Mouse (Mus musculus) gastrocnemius, postnatal 4 days (tissue): ENCODE data around the gene Degs2. TPM values are rescaled to one million over a fixed set of nuclear protein-coding genes. Genes with fewer than 3 reads are reported as not detected.

Source experiments
- DNase-seq, 2 experiments: peaks; one replicate each; pipeline ENCODE4 v3.0.0; 2021 to 2022; ENCODE audit warnings: low spot score in 2 of 2, mixed read lengths in 2 of 2
- microRNA-seq: library from miRNA; unstranded; fragments of <30 nt; microRNA quantifications from one replicate; pipeline ENCODE4 v1.2.0, GENCODE M21; 2021
- total RNA-seq, 2 experiments: library from RNA; stranded (reverse); gene quantifications; 2 replicates each; pipeline ENCODE4 v1.2.3; 2021

Gene Degs2
- total RNA-seq, 2 experiments from 2014 or later = not detected

DNA sequence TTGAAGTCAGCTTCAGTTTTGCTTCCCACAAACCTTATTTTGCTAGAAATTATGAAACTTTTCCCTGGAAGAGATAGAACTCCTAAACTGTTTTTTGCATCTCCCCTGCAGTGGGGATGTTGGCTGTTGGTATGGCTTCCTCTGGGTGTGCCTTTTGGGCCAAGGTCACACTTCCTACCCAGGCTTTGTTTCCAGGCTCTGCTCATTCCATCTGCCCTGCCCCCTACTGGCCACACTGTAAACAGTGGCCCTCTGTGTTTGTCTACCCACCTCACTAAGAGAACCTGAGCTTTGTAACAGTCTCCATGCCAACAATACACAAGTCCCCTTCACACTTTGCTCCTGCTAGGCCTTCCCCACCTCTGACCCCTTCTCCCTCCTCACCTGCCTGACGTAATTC is 44.8 kb downstream of the Degs2 start:
- DNase-seq = peak in 1 of 2 experiments; percentile 29

DNA sequence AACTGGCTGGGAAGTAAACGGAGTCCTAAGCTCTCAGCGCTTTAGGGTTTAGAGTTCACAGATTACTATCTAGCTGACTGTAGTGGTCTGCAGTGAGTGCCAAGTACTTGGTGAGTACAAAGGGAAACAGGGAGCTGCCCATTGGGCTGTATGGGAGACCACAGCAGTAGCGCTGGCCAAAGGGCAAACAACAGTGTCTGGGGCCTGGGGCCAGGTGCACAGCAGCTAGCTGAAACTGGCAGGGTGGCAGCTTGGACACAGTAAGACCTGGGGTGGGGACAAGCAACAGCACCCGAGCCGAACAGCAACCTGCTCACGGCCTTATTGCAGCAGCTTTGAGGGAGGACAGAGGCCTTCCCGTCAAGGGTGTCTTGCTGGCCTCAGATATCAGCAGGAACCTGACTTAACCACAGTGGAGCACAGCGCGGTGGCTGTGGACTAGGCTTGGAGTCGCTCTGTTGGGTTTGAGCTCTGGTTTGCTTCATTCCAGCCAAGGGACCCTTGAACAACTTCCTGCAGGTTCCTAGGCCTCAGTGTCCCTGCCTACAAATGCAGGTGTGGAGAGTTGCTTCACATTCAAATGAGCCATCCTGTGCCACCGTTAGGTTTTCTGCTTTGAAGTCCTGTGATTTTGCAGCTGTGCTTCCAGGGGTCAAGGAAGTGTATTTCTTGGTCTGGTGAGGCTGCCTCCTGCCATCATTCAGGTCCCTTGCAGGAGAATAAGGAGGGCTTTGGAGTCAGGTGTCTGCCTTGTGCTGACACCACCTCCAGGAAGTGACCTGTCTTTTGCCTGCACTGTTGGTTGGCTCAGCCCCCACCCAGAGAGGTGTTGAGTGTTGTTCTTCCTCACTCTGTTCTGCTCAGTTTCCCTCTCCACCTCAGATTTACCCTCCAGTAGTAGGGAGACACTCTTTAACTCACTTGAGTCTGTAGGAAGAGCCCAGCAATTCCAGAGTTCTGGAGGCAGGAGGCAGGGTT is 48.5 kb downstream of the Degs2 start:
- DNase-seq = no peak

DNA sequence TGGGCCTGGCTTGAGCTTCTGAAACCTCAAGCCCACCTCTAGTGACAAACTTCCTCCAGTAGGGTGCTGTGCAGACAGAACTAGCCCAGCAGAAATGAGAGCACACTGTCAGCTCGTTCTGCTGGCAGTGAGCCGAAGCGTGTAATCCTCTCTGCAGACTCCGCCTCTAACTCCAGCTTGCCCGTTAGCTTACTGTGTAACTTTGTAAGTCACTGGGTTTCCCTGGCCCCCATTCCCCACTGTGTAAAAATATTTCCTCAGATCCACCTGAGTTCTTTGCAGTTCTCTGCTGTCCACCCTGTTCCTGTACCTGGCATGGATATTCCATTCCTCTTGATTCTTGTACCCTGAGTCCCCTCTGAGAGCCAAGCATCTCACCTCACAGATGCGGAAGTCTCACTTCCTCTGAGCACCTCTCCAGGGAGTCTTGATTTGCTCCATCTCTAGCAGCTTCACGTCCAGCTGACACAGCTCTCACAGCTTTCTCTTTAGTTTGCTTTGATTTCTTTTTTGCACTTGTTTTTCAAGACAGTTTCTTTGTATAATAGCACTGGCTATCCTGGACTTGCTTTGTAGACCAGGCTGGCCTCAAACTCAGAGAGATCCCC is 51.0 kb downstream of the Degs2 start:
- peak in 1 of 2 experiments; percentile 58 for DNase-seq

DNA sequence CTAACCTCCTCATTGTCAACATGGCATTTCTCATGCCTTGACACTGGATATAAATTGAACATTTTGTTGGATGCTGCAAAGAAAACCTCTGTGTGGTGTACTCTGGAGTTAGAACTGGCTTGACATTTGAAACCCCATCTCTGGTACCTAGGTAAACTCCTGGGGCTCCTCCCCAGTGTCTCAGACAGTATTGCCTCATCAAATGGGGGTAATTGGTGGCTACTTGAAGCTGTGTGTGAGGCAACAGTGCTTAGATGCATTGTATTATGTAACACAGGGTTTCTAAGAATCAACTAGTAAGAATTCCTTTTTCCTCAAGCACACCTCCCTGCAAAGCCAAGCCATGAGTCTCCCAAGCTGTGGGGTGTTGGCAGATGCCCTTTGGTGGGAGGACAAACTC is 54.3 kb downstream of the Degs2 start:
- DNase-seq = no peak

DNA sequence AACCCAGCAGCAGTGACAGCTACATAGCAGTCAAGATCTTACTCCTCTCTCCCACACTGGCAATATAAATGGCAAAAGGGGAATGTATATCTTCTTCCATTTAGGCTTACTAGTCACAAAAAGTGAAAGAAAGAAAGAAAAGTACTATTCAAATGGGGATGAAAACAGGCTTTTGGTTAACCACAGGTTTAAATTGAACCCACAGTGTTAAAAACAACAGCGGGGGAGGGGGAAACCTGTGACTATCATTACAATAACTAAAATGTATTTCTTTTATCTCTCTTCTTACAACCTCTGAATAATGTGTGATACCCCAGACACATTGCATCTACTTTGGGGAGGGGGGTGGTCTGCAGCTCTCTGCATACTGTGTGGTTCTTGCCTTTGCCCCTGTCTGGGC is 55.9 kb downstream of the Degs2 start:
- no peak for DNase-seq

DNA sequence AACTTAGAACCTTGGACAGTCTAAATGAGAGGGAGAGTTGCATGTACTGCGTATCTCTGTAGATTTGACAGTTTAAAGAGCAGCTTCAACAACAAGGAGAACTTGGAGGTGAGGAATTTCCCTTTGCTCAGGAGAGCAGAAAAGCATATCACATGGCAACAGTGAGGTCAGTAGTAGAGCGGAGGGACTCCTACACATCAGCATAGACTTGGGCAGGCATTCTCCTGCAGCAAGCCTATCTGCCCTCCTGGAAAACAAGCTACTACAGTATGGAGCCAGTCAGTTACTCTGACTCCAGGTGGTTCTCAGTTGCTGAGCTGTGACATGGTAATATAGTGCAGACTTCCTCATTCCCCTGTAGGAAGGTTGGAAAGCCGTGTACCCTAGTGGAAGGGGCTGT is 60.1 kb downstream of the Degs2 start:
- DNase-seq = no peak

DNA sequence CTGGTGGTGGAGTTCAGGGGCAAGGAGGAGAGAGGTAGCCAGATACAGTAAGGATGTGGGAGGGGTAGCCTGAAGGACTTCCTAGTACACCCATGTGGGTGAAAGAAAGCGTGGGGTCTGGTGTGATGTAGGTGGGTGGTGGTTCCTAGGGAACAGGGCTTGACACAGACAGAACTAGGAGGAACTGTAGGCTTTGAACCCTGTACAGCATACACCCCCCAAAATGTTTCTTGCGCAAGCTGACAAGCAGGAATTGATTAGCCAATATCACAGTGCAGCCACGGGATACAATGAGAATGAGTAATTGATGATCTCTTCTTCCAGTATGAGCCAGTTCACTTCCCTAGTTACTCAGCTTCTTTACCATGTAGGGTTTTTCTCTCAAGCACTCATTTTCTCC is 63.0 kb downstream of the Degs2 start:
- DNase-seq = no peak

DNA sequence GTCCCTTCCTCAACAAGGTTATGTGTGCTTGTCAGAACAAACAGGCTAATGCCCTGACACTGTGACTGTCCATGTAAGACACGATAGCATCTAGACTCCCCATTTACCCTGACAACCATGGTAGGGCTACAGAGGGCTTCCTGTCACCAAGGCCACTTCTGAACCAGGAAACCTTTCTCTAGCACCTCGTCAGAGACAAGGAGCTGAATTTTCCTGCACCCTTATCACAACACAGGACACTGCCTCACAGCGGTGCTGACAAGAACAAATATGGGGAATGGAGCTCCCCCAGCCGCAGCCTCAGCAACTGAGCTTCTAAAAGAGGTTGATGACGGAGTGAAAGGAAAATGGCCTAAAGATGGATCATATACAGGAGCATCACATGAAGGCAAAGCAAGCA is 64.7 kb downstream of the Degs2 start:
- DNase-seq = no peak

DNA sequence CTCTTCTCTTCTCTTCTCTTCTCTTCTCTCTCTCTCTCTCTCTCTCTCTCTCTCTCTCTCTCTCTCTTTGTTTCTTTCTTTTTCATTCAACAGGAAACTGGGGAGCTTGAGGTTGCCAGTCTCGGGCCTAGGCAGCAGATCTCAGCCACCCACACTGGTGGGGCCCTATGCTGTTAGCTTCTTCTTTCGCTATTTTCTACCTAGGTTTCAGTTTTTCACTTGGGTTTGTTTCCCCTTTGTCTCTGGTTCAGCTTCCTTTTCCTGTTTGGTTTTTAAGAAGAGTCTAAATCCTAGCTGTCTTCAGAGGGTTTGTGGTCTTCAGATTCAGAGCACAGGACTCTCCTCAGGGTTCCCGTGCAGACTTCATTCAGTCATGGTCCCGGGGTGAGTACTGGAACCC is 66.6 kb downstream of the Degs2 start:
- DNase-seq = no peak

DNA sequence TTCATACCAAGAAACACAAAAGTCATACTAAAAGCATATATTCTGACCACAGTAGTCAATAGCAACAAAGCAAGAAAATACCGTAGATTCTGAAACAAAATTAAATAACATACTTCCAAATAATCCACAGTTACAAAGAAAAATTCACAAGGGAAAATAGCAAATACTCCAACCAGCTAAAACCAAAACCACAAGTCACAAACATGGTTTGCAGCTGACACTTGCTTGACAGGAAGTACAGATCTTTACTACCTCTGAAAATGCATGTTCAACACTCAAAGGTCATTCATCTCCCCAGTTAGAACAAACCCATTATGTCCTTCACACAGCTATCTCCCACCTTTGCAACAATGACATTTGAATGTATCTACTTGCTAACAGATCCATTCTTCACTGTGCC is 68.1 kb downstream of the Degs2 start:
- no peak for DNase-seq

DNA sequence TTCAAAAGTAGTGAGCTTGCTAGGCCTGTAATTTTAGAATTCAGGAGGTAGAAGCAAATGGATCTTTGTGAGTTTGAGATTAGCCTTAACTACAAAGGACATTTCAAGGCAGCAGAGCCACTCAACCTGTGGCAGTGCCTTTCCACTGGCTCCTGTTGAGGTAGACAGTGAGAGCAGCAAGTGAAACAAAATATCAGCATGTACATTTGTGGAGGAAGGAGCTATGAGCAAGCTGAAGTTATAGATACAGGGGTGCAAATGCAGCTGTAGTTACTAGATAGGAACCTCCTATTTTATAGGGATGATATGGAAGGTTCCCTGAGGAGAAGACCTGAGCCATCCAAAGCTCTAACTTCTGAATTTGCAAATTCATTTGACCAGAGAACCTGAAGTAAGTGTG is 69.6 kb downstream of the Degs2 start:
- DNase-seq = no peak

DNA sequence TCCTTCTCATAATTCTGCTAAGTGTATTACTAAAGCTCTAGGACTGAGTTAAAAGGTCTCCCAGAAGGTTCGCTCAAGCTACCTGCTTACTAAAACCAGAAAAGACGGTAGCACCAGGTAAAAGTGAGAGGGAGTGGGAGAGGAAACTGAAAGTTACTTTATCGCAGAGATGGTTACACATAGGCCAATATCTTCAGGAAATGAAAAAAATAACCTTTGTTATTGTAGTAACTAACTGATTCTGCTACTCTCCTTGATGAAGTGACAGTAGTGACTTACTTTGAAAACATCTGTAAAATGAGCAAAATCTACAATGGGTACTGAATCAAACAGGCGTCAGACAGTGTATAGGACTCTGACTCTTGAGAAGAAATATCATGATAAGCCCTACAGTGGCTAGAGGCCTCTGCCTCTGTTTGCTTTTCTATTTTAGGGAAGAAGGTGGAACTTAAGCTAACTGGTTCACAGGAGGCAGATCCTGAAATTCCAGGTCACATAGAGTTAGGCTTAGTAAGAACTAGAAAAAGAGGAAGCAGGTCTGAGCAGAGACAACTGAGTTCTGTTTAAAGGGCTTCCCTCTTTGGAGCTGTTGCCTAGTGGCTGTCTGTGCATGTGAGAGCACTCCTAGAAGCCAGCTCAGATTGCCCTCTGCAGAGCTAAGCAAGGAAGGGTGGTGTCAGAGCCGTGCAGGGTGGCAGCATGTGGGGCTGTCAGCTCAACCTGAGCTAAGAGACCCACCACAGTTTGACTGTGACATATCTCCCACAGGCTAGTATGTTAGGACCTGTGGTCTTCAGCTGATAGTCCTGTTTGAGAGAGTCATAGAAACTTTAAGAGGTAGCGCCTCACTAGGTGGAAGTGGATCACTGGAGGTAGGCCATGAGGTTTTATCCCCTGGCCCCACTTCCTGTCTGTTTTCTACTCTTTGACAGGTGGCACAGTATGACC is 71.1 kb downstream of the Degs2 start:
- no peak for DNase-seq

DNA sequence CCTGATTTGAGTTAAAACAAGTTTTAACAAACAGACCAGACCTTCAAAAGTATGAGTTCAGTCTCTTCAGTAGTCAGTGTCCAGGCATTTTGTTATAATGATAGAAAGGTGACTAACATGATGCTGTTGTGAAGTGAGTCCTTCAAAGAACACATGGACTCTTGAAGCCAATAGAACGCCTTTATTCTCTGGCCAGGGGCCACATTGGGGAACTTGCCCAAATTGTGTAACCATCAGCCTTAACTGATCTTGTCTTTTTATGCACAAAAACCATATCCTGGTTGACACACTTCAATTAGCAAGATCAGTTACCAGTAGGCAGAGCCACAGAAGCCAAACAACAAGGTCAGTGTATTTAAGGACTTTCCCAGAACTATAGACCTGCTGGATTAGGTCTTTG is 72.6 kb downstream of the Degs2 start:
- no peak for DNase-seq

Small RNA genes lying within 50 kb of the gene (microRNA-seq; reads per million reads assigned to microRNA genes)
- gene Gm23872 (not detected), gene Mir342 (1,652 reads per million, percentile 81 among the genes with 10 or more reads in this experiment)

Other genes starting within 250 kb of the Degs2 start
- 10 to 100 TPM; 77.1 to 80.7 TPM for gene Evl, start 147.6 kb downstream of the Degs2 start, total RNA-seq
- gene Yy1, start 90.7 kb upstream of the Degs2 start, total RNA-seq = 10 to 100 TPM; 36.7 to 43.8 TPM
- gene Slc25a29, start 133.6 kb upstream of the Degs2 start, total RNA-seq = 1 to 10 TPM; 3.4 to 5.6 TPM
- 10 to 100 TPM in 1 of 2 experiments, 1 to 10 TPM in 1; 8.6 to 10.5 TPM for gene Slc25a47, start 133.7 kb upstream of the Degs2 start, total RNA-seq
- 1 to 10 TPM; 5.1 to 5.8 TPM for gene Wdr25, start 191.3 kb upstream of the Degs2 start, total RNA-seq
- gene Wars, start 191.9 kb upstream of the Degs2 start, total RNA-seq = 10 to 100 TPM; 33.6 to 39.9 TPM